Mouse (Mus musculus) lung, adult 2 months (tissue): Measurements from ENCODE around the gene Anks1b.

Source experiments
- CTCF ChIP-seq: fragments of 200-500 bp; IDR thresholded peaks from 2 replicates; pipeline ENCODE4 v1.5.1; 2011; ENCODE audit warnings: mild to moderate bottlenecking, low read length, control low read depth; ENCODE audit not compliant: insufficient read depth
- POLR2A ChIP-seq: fragments of 200-500 bp; IDR thresholded peaks from 2 replicates; pipeline ENCODE4 v1.6.1; 2011; ENCODE audit warnings: low read depth, mild to moderate bottlenecking, control low read depth, low read length, borderline replicate concordance; ENCODE audit errors: extremely low read depth

GRCm38 (mm10) chr10:90356258-90356657 lies 482.9 kb downstream of the Anks1b start:
- TF ChIP-seq POLR2A (no peak), CTCF (no peak)
